Mouse (Mus musculus) brown adipose tissue, adult 24 weeks (tissue): ENCODE data around the gene Gm28308. TPM values are rescaled to one million over a fixed set of nuclear protein-coding genes. Genes with fewer than 3 reads are reported as not detected.

Source experiments
- H3K27ac ChIP-seq: fragments of 200-500 bp; replicated peaks from 2 replicates; pipeline ENCODE4 v1.5.1; 2012; ENCODE audit warnings: low read depth, mild to moderate bottlenecking, low read length
- H3K4me1 ChIP-seq: fragments of 200-500 bp; 2 replicates; pipeline ENCODE4 v1.6.1; 2012; ENCODE audit warnings: low read length, mixed read lengths; ENCODE audit not compliant: control insufficient read depth, insufficient read depth, insufficient read length
- H3K4me3 ChIP-seq: fragments of 200-500 bp; 2 replicates; pipeline ENCODE4 v1.5.1; 2012; ENCODE audit warnings: low read depth, mild to moderate bottlenecking, low read length, moderate library complexity; ENCODE audit not compliant: insufficient read depth
- polyA plus RNA-seq: library from polyadenylated mRNA; stranded (reverse); fragments of >200 nt; gene quantifications from 2 replicates; pipeline ENCODE4 v1.2.4, GENCODE M21; 2012; ENCODE audit not compliant: missing spikeins, insufficient read depth, insufficient read length

Gene Gm28308
- polyA plus RNA-seq, 1 experiment: not detected

- Histone ChIP-seq H3K4me1 (peaks cover 4% of the 10 kb centered on the region; the same call in 1 of the 2 replicates), H3K27ac (no peak overlapping the region), H3K4me3 (no peak overlapping the region)
Measured at GRCm38 (mm10) chr6:52220003-52220864, 7.1 kb upstream of the Gm28308 start.

- no peak overlapping the region for H3K4me3 ChIP-seq
Measured at GRCm38 (mm10) chr6:52219234-52219942, 6.2 kb upstream of the Gm28308 start.

DNA sequence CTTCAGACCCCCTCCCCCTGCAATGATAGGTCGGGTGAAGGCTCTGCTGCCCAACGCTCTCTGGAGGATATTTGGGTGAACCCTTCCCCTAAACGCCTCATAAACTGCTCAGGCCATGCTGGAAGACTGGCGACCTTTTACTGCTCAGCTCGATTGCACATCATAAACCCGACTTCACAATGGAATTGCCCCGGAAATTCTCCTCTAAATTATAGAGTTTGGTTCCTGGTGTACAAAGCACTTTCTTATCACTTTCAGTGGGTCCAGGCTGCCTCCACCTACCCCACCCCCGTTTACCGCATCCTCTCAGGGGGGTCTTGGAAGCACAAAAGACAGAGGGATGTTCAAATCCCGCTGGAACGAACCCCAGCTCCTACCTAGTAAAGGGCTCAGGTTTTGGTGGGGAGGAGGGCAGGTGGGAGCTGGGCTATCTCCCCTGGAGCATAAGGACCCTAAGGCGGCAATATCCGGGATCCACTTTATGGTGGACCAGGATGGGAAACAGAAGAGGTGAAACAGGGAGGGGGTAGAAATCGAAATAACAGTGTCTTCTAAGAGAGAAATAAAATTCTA, 5.6 kb upstream of the Gm28308 start:
- H3K4me1 ChIP-seq: peaks cover 4% of the 10 kb centered on the region; the same call in 1 of the 2 replicates
- no peak overlapping the region for H3K27ac ChIP-seq
- no peak overlapping the region for H3K4me3 ChIP-seq

More at GRCm38 (mm10) chr6:52219234-52219942, 6.2 kb upstream of the Gm28308 start:
- H3K27ac ChIP-seq: no peak overlapping the region
- peaks cover 4% of the 10 kb centered on the region; the same call in 1 of the 2 replicates for H3K4me1 ChIP-seq

DNA sequence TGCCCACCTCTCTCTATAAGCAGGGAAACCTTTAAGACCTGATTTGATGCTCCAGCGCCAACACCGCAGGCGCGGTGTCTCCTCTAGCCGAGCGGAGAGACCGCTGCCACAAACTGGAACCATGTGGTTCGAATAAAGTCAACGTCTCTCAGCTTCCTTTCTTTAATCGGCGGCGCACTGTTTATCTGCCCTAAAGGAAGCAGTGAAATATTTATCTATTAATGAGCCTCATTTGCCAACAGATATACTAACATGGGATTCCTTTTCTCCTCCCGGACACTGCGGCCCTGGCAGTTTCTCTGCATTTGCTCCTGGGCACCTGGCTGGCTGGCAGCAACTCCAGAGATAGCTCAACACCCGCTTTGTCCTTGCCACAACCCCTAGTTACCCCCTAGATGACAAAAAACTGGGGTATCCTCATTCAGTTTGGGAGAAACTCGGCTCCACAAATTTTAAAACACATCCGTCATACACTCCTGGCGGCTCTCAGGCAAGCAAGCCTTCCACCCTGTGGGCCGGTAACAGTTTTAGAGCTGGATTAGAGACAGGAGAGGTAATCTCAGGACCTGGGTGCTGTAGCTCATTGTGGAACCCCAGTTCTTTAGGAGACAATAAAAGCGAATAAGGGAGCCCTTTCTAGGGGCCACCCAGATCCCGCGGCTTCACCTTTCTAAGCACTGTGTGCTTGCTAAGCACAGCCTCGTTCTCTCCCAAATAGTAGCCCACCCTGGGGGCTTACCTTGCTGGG, 4.9 kb upstream of the Gm28308 start:
- Histone ChIP-seq H3K4me1 (peaks cover 4% of the 10 kb centered on the region; the same call in 1 of the 2 replicates), H3K27ac (0 out of 2 replicates have a peak overlapping the region, but pooled peaks have one; percentile 4), H3K4me3 (peak overlapping the region; percentile 64)

DNA sequence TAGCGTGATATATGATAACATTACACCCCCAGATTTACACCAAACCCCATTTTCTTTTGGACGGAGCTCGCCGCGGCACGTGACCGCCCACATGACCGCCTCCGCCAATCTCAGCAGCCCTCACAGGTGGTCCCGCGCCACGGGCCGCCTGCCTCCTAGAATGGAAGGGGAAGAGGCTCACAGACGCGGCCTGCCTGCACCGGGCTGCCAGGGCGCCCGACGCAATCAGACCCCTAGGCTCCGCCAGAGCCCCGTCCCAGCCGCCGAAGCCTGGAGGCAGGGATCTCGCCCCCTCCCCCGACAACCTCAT, 4.3 kb upstream of the Gm28308 start:
- Histone ChIP-seq H3K4me3 (peak overlapping the region; percentile 64), H3K4me1 (peaks cover 4% of the 10 kb centered on the region; the same call in 1 of the 2 replicates), H3K27ac (peak overlapping the region; percentile 40; the same call in 1 of the 2 replicates)

DNA sequence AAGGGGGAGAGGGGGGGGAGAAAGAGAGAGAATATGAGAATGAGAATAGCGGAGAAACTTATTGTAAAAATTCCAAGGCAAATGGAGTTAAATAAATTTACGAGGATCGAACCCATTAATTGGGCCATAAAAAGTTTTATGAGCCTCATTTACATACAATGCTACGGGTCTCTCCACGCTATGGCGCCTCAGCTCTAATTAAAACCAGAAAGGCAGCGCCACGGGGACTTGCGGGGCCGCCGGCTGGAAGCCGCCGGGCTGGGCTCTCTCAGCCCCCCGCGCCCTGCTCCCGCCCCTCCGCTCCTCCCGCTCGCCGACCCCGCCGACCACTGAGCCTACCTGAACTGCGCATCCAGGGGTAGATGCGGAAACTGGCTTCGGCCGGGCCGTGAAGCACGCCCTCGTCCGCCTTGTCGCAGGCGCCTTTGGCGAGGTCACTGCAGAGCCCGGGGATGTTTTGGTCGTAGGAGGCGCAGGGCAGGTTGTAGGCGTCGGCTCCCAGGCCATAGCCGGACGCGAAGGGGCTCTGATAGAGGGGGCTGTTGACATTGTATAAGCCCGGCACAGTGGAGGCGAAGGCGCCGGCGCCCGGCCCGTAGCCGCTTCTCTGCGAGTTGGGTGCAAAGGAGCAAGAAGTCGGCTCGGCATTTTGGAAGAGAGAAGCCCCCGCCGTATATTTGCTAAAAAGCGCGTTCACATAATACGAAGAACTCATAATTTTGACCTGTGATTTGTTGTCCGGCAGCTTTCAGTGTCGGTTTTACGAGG, 3.7 kb upstream of the Gm28308 start:
- Histone ChIP-seq H3K27ac (peak overlapping the region; percentile 40; the same call in 1 of the 2 replicates), H3K4me3 (peak overlapping the region; percentile 64), H3K4me1 (peaks cover 4% of the 10 kb centered on the region; the same call in 1 of the 2 replicates)

GRCm38 (mm10) chr6:52215771-52216535, 2.8 kb upstream of the Gm28308 start:
- peak overlapping the region; percentile 26 for H3K4me3 ChIP-seq
- H3K4me1 ChIP-seq: peaks cover 4% of the 10 kb centered on the region; the same call in 1 of the 2 replicates
- no peak overlapping the region for H3K27ac ChIP-seq

- peaks cover 4% of the 10 kb centered on the region; the same call in 1 of the 2 replicates for H3K4me1 ChIP-seq
- H3K4me3 ChIP-seq: no peak overlapping the region
- no peak overlapping the region for H3K27ac ChIP-seq
Measured at GRCm38 (mm10) chr6:52215070-52215469, 1.9 kb upstream of the Gm28308 start.

- H3K27ac ChIP-seq: no peak overlapping the region
- peaks cover 4% of the 10 kb centered on the region; the same call in 1 of the 2 replicates for H3K4me1 ChIP-seq
- H3K4me3 ChIP-seq: no peak overlapping the region
Measured at GRCm38 (mm10) chr6:52214271-52214670, 1.1 kb upstream of the Gm28308 start.

GRCm38 (mm10) chr6:52212556-52213118, 502 bp downstream of the Gm28308 start:
- peak overlapping the region; percentile 85 for H3K27ac ChIP-seq
- peaks cover 7% of the 10 kb centered on the region; the same call in 1 of the 2 replicates for H3K4me1 ChIP-seq
- peak overlapping the region; percentile 76 for H3K4me3 ChIP-seq

- Histone ChIP-seq H3K4me1 (peaks cover 7% of the 10 kb centered on the region; the same call in 1 of the 2 replicates), H3K27ac (0 out of 2 replicates have a peak overlapping the region, but pooled peaks have one; percentile 85), H3K4me3 (peak overlapping the region; percentile 76)
Measured at GRCm38 (mm10) chr6:52211961-52212360, 1.2 kb downstream of the Gm28308 start.

DNA sequence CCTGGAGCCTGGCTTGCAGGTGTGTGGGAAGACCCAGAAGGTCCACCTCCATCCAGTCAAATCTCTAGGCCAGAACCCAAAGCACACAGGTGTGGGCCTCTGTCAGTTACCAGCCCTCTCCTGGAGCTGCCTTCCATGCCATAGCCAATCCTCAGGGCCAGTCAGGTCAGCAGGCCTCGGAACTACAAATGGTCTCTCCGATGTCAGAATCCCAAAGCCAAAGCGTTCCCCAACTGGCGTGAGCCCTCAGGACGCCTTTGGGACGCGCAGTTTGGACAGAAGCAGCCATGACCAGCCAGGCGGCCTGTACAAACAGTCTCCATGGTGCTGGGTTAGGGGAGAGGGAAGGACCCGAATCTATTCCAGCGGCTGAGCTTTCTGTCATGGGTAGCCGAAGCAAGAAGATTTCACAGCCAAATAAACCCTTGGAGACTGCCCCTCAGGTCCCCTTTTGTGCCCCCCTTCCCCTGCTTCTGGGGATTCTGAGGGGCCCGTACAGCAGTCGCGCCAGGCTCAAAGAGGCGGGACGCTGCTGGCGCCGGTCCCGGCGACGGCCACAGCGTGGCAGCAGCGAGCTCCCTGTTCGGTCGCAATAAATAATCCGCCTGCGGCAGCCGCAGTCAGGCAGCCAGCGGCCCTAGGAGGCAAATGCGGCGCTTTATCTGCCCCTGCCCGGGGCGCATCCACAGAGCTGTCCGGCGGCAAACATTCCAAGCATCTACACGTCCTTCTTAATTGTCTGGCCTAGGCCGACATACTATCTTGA, 1.8 kb downstream of the Gm28308 start:
- Histone ChIP-seq H3K4me3 (peak overlapping the region; percentile 76), H3K27ac (no peak overlapping the region), H3K4me1 (peaks cover 7% of the 10 kb centered on the region; the same call in 1 of the 2 replicates)
